Mouse (Mus musculus) hindbrain, embryonic 15.5 days (tissue): Measurements from ENCODE around the gene Sh2d4b. TPM values are rescaled to one million over a fixed set of nuclear protein-coding genes. Genes with fewer than 3 reads are reported as not detected.

Experiments used
- ATAC-seq: fragments of 200-750 bp; cut with Nextera tagmentation; 2 replicates; pipeline ENCODE4 v1.8.0; 2017; ENCODE audit warnings: low read depth, moderate number of reproducible peaks, moderate TSS enrichment; ENCODE audit not compliant: low FRiP score
- H3K27ac ChIP-seq: fragments of 300-500 bp; sonication (generic); replicated peaks from 2 replicates; pipeline ENCODE4 v1.5.1; 2015; ENCODE audit warnings: mild to moderate bottlenecking, inconsistent platforms
- H3K27me3 ChIP-seq: fragments of 300-500 bp; sonication (generic); 2 replicates; pipeline ENCODE4 v1.6.1; 2015; ENCODE audit warnings: control low read depth, inconsistent platforms
- H3K36me3 ChIP-seq: fragments of 300-500 bp; sonication (generic); 2 replicates; pipeline ENCODE4 v1.6.1; 2015; ENCODE audit warnings: control low read depth, inconsistent platforms
- H3K4me1 ChIP-seq: fragments of 300-500 bp; sonication (generic); replicated peaks from 2 replicates; pipeline ENCODE4 v1.6.1; 2015; ENCODE audit warnings: control low read depth, inconsistent platforms
- H3K4me2 ChIP-seq: fragments of 300-500 bp; sonication (generic); 2 replicates; pipeline ENCODE4 v1.6.1; 2015; ENCODE audit warnings: moderate library complexity, mild to moderate bottlenecking, inconsistent platforms
- H3K4me3 ChIP-seq: fragments of 300-500 bp; sonication (generic); 2 replicates; pipeline ENCODE4 v1.5.1; 2015; ENCODE audit warnings: mild to moderate bottlenecking, inconsistent platforms
- H3K9ac ChIP-seq: fragments of 300-500 bp; sonication (generic); 2 replicates; pipeline ENCODE4 v1.6.1; 2015; ENCODE audit warnings: inconsistent platforms
- H3K9me3 ChIP-seq: fragments of 300-500 bp; sonication (generic); 2 replicates; pipeline ENCODE4 v1.6.1; 2016; ENCODE audit warnings: control low read depth, inconsistent platforms
- WGBS: fragments of 180-500 bp; shearing (Covaris S2); methylation state at CpG from one replicate; pipeline ENCODE4 v1.1.7; 2015; 5-methylcytosine and 5-hydroxymethylcytosine counted together
- polyA plus RNA-seq: library from polyadenylated mRNA; unstranded; fragments of >200 nt; fragmentation: Nextera tagmentation; extraction: Ambion mirVana; gene quantifications from 2 replicates; pipeline ENCODE4 v1.2.1, GENCODE M21; 2015

Sh2d4b gene
- polyA plus RNA-seq, 1 experiment from 2014 or later: 0.56 TPM

DNA sequence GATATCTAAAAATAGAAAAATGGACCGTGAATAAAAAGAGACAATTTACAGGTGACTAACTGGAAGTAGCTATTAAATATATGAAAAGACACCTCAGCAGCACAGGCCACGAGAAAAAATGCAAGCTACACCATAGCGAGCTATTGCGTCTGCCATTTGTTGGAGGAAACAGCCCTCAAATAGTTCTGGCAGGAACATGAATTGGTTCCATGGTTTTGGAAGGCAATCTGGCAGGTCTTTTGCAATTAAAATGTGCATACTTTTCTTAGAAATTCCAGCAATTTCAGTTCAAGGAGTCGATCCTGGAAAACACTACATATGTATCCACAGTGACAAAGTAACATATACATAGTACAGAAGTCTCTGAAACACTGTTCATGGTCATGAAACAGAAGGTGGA is 76.4 kb downstream of the Sh2d4b start:
- WGBS: 91% methylated on average over 5 of the region's 5 CpGs
- no peak overlapping the region for H3K4me2 ChIP-seq
- H3K9ac ChIP-seq: no peak overlapping the region
- 0 out of 2 replicates have a peak, but pooled peaks cover 6% of the 10 kb centered on the region for H3K36me3 ChIP-seq
- H3K27me3 ChIP-seq: no peaks in the 10 kb centered on the region
- no peak overlapping the region for H3K27ac ChIP-seq
- no peaks in the 10 kb centered on the region for H3K4me1 ChIP-seq
- H3K9me3 ChIP-seq: no peaks in the 10 kb centered on the region
- no peak for ATAC-seq
- H3K4me3 ChIP-seq: no peak overlapping the region

DNA sequence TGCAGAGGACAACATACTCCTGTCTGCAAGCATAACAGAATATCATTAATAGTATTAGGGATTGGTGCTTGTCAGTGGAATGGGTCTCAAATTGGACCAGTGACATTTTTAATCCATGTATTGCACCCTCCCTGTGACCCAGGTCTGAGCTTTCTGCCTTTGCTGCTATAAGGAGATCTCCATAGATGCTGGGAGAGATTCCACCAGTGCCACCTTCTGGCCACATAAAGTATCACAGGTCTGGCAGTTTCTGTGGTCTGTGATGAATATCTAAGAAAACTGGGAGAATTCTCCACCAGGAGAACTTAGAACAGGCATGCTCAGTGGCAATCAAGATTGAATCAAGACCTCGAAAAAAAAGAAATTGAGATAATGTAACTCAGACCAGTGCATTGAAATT is 101.5 kb downstream of the Sh2d4b start:
- Histone ChIP-seq H3K9ac (no peak overlapping the region), H3K36me3 (no peaks in the 10 kb centered on the region), H3K4me3 (no peak overlapping the region), H3K27ac (no peak overlapping the region), H3K4me1 (no peaks in the 10 kb centered on the region), H3K9me3 (no peaks in the 10 kb centered on the region), H3K4me2 (no peak overlapping the region), H3K27me3 (no peaks in the 10 kb centered on the region)
- WGBS: 53% methylated on average over 1 of the region's 1 CpGs
- peak; percentile 65 for ATAC-seq

DNA sequence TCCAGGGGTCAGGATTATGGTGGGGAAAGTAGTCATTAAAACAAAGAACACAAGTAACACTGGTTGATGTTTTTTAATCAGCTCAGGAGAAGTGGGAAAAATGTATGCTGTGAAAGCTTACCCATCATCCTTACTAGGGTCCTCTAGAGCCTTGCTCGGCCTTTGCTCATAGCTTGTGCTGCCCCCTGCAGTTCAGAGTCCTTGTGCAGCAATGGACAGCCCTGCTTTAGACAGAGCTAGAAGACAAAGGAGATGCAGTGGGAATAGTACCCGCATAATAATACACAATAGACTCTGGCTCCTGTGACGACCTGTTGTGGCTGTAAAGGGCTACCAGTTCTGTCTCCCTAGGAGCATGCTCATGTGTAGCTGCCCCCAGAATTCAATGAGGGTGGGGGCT is 104.0 kb downstream of the Sh2d4b start:
- no peaks in the 10 kb centered on the region for H3K36me3 ChIP-seq
- peak; percentile 71; the same call in 1 of the 2 replicates for ATAC-seq
- no peak overlapping the region for H3K27ac ChIP-seq
- WGBS: 24% methylated on average over 3 of the region's 3 CpGs
- no peak overlapping the region for H3K4me3 ChIP-seq
- no peaks in the 10 kb centered on the region for H3K27me3 ChIP-seq
- no peaks in the 10 kb centered on the region for H3K4me1 ChIP-seq
- H3K9ac ChIP-seq: no peak overlapping the region
- H3K4me2 ChIP-seq: no peak overlapping the region
- no peaks in the 10 kb centered on the region for H3K9me3 ChIP-seq

DNA sequence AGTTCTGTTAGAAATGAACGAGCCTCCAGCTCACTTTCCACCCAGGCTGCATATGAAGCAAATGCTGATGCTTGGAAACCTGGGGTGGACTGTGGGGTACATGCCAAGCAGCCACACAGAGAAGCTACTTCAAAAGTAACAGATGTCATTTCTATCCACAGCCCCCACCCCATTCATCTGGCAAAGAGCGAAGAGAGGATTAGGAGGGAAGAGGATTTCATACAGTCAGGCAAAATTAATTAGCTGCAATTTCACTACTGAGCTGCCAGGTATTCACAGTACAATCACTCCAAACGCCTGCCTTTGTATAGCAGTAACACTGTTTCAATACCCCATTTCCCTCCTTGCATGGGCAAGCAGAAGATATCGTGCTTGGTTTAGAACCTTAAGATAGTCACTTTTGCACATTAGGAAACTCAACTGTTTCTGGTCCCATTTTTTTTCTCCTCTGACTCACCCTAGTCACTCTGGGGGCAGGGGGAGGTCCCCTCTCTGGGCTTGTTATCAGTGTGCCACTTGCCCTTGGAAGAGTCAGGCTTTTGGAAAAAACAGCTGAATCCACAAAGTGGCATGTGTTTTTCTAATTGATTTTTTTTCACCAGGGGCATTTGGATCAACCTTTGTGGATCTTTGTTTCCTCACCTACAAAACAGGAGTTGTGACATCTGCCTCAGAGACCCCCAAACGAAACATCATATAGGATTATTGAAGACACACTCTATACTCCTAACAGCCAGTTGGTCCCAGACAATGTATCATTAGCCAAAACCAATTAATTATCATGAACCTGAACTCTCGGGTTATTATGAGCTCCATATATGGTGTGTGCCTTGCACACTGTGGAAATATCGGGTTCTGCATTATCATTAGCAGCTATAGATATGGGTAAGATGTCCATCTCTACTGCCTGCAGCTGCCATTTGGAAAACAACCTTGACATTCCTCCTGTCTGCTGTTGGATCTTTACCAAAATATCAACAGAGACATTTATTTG is 123.7 kb downstream of the Sh2d4b start:
- ATAC-seq: peak; percentile 69; the same call in 1 of the 2 replicates
- Histone ChIP-seq H3K4me2 (no peak overlapping the region), H3K4me1 (no peaks in the 10 kb centered on the region), H3K9me3 (no peaks in the 10 kb centered on the region), H3K4me3 (no peak overlapping the region), H3K27me3 (no peaks in the 10 kb centered on the region), H3K36me3 (no peaks in the 10 kb centered on the region), H3K27ac (no peak overlapping the region), H3K9ac (no peak overlapping the region)
- 56% methylated on average over 7 of the region's 7 CpGs for WGBS

Other genes with a start within 250 kb of the Sh2d4b start
- 61.1 and 61.7 TPM in 2 replicates for gene Tspan14, start 73.5 kb upstream of the Sh2d4b start, polyA plus RNA-seq
- gene Fam213a, start 120.5 kb upstream of the Sh2d4b start, polyA plus RNA-seq: 92.1 and 107 TPM in 2 replicates
- gene Dydc2, start 175.9 kb upstream of the Sh2d4b start, polyA plus RNA-seq: 1.0 and 1.5 TPM in 2 replicates
- gene Dydc1, start 179.6 kb upstream of the Sh2d4b start, polyA plus RNA-seq: not detected in 2 replicates
- gene Mat1a, start 211.8 kb upstream of the Sh2d4b start, polyA plus RNA-seq: not detected in 2 replicates
- gene Sftpa1, start 238.5 kb upstream of the Sh2d4b start, polyA plus RNA-seq: not detected in 2 replicates